Mouse (Mus musculus): ENCODE measurements around the gene Unc79. TPM values are rescaled to one million over a fixed set of nuclear protein-coding genes. Genes with fewer than 3 reads are reported as not detected.
A peak's percentile ranks its signal among the peaks of the same experiment; 100 is the strongest.

Unc79 gene
- polyA plus RNA-seq, 1 experiment from 2014 or later = 8.3 TPM

GRCm38 (mm10) chr12:103214797-103215196 lies 266.1 kb downstream of the Unc79 start:
- Histone ChIP-seq H3K36me3 (no peaks in the 10 kb centered on the region), H3K4me3 (replicated peaks) (no peak overlapping the region), H3K9me3 (no peaks in the 10 kb centered on the region), H3K27ac (peak overlapping the region; percentile 2), H3K4me1 (replicated peaks) (peaks cover 26% of the 10 kb centered on the region), H3K4me2 (replicated peaks) (no peak overlapping the region), H3K9ac (replicated peaks) (no peak overlapping the region), H3K27me3 (no peaks in the 10 kb centered on the region)
- ATAC-seq = peak; percentile 66
- 95% methylated on average over 2 of the region's 2 CpGs for WGBS

- Histone ChIP-seq H3K4me3 (replicated peaks) (no peak overlapping the region), H3K27me3 (no peaks in the 10 kb centered on the region), H3K27ac (no peak overlapping the region), H3K9ac (replicated peaks) (no peak overlapping the region), H3K9me3 (no peaks in the 10 kb centered on the region), H3K4me2 (replicated peaks) (no peak overlapping the region), H3K4me1 (replicated peaks) (peaks cover 26% of the 10 kb centered on the region), H3K36me3 (no peaks in the 10 kb centered on the region)
- 78% methylated on average over 6 of the region's 6 CpGs for WGBS
- ATAC-seq = no peak
These were observed 267.4 kb downstream of the Unc79 start for GRCm38 (mm10) chr12:103215877-103216610.

- Histone ChIP-seq H3K4me1 (replicated peaks) (0 out of 2 replicates have a peak, but pooled peaks cover 3% of the 10 kb centered on the region), H3K4me3 (replicated peaks) (no peak overlapping the region), H3K9me3 (no peaks in the 10 kb centered on the region), H3K9ac (replicated peaks) (no peak overlapping the region), H3K27ac (no peak overlapping the region), H3K4me2 (replicated peaks) (no peak overlapping the region), H3K27me3 (no peaks in the 10 kb centered on the region), H3K36me3 (no peaks in the 10 kb centered on the region)
- 94% methylated on average over 9 of the region's 9 CpGs for WGBS
- no peak for ATAC-seq
These were observed 275.0 kb downstream of the Unc79 start for GRCm38 (mm10) chr12:103223671-103224070.

- Histone ChIP-seq H3K4me1 (replicated peaks) (0 out of 2 replicates have a peak, but pooled peaks cover 3% of the 10 kb centered on the region), H3K36me3 (no peaks in the 10 kb centered on the region), H3K4me2 (replicated peaks) (no peak overlapping the region), H3K9ac (replicated peaks) (no peak overlapping the region), H3K4me3 (replicated peaks) (no peak overlapping the region), H3K27ac (no peak overlapping the region), H3K27me3 (no peaks in the 10 kb centered on the region), H3K9me3 (no peaks in the 10 kb centered on the region)
- WGBS = 88% methylated on average over 4 of the region's 4 CpGs
- no peak for ATAC-seq
These were observed 277.5 kb downstream of the Unc79 start for GRCm38 (mm10) chr12:103226121-103226520.

GRCm38 (mm10) chr12:103229058-103229457 lies 280.4 kb downstream of the Unc79 start:
- WGBS = 88% methylated on average over 4 of the region's 4 CpGs
- H3K9ac ChIP-seq (replicated peaks) = no peak overlapping the region
- no peaks in the 10 kb centered on the region for H3K9me3 ChIP-seq
- no peak overlapping the region for H3K4me2 ChIP-seq (replicated peaks)
- H3K4me3 ChIP-seq (replicated peaks) = no peak overlapping the region
- H3K27me3 ChIP-seq = no peaks in the 10 kb centered on the region
- H3K27ac ChIP-seq = no peak overlapping the region
- H3K4me1 ChIP-seq (replicated peaks) = peaks cover 4% of the 10 kb centered on the region; the same call in 1 of the 2 replicates
- no peak for ATAC-seq
- no peaks in the 10 kb centered on the region for H3K36me3 ChIP-seq

Small RNA genes lying within 50 kb of the gene (microRNA-seq; reads per million reads assigned to microRNA genes)
- gene Gm44324 = not detected

Other genes with a start within 250 kb of the Unc79 start
- 19.7 and 20.7 TPM in 2 replicates for gene Itpk1, start 243.9 kb upstream of the Unc79 start, polyA plus RNA-seq (2015; fragmentation: Nextera tagmentation; extraction: Ambion mirVana)
- gene Moap1, start 205.2 kb upstream of the Unc79 start, polyA plus RNA-seq (2015; fragmentation: Nextera tagmentation; extraction: Ambion mirVana) = 52.3 and 54.8 TPM in 2 replicates
- 12.4 and 13.3 TPM in 2 replicates for gene Tmem251, start 205.1 kb upstream of the Unc79 start, polyA plus RNA-seq (2015; fragmentation: Nextera tagmentation; extraction: Ambion mirVana)
- not detected in 2 replicates for gene Gm28051, start 191.1 kb upstream of the Unc79 start, polyA plus RNA-seq (2015; fragmentation: Nextera tagmentation; extraction: Ambion mirVana)
- 55.0 and 57.9 TPM in 2 replicates for gene Gon7, start 191.1 kb upstream of the Unc79 start, polyA plus RNA-seq (2015; fragmentation: Nextera tagmentation; extraction: Ambion mirVana)
- 39.0 and 41.7 TPM in 2 replicates for gene Ubr7, start 190.9 kb upstream of the Unc79 start, polyA plus RNA-seq (2015; fragmentation: Nextera tagmentation; extraction: Ambion mirVana)
- gene Gm20604, start 190.2 kb upstream of the Unc79 start, polyA plus RNA-seq (2015; fragmentation: Nextera tagmentation; extraction: Ambion mirVana) = 41.1 and 42.4 TPM in 2 replicates
- 19.2 and 20.3 TPM in 2 replicates for gene Btbd7, start 70.4 kb upstream of the Unc79 start, polyA plus RNA-seq (2015; fragmentation: Nextera tagmentation; extraction: Ambion mirVana)
- not detected in 2 replicates for gene Cox8c, start 49.5 kb upstream of the Unc79 start, polyA plus RNA-seq (2015; fragmentation: Nextera tagmentation; extraction: Ambion mirVana)